ENCODE assay signal across 8 mouse cellular contexts in the genomic region with DNA sequence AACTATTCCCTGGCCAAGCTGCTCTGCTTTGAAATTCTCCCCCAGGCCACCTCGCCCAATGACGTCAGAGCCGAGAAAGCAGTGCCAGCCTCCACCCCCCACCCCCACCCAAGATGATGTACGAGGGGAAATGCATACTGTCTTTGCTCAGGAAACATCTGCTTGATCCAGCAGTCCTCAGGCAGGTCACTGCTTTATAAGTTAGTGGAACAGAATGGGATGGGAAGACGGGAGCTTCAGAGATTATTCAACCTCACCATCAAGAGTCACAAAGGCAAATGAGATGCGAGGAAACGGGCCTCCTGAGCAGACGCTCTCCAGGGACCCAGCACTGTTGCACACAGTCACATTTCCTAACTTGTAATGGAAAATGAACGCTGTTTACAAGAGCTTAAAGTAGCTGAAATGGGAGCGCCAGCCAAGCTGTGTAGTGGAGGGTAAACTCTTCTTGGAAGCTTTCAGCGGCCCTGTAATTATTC. TPM values are rescaled to one million over a fixed set of nuclear protein-coding genes. Genes with fewer than 3 reads are reported as not detected.
DNase-seq lines count a peak whose midpoint lies in the region; ATAC-seq and TF ChIP-seq lines count a peak whose summit lies in the region.

No protein-coding gene starts in this region.

- no peak for TF ChIP-seq CTCF in midbrain, postnatal 0 days (IDR thresholded peaks at IDR 0.05)

- H3K4me2 ChIP-seq in heart, embryonic 13.5 days, result peak overlapping the region; percentile 57
- no peak overlapping the region for H3K4me2 ChIP-seq in midbrain, postnatal 0 days (ENCODE audit: low read depth, low read length, poor library complexity, severe bottlenecking)

- no peaks in the 10 kb centered on the region for H3K27me3 ChIP-seq in heart, embryonic 13.5 days (replicated peaks)
- H3K27me3 ChIP-seq in midbrain, postnatal 0 days (ENCODE audit: insufficient read depth, low read length), result no peaks in the 10 kb centered on the region

- ATAC-seq in heart, embryonic 13.5 days (ENCODE audit: extremely low read depth, insufficient number of reproducible peaks, low FRiP score, low TSS enrichment), result no peak
- ATAC-seq in midbrain, postnatal 0 days (ENCODE audit: low FRiP score), result no peak
- ATAC-seq in inflammation-experienced regulatory T-cells, adult 6 months, result no peak

- H3K4me1 ChIP-seq in heart, embryonic 13.5 days, result peaks cover 20% of the 10 kb centered on the region
- H3K4me1 ChIP-seq in midbrain, postnatal 0 days (ENCODE audit: insufficient read depth, low read length), result peaks cover 9% of the 10 kb centered on the region; the same call in 1 of the 2 replicates

- WGBS in heart, embryonic 13.5 days, result 13% methylated on average over 11 of the region's 11 CpGs
- 18% methylated on average over 11 of the region's 11 CpGs for WGBS in midbrain, postnatal 0 days

- H3K27ac ChIP-seq in heart, embryonic 13.5 days (replicated peaks), result peak overlapping the region; percentile 30
- no peak overlapping the region for H3K27ac ChIP-seq in midbrain, postnatal 0 days (ENCODE audit: low read depth, low read length)

- H3K9ac ChIP-seq in heart, embryonic 13.5 days, result peak overlapping the region; percentile 26; the same call in 1 of the 2 replicates
- no peak overlapping the region for H3K9ac ChIP-seq in midbrain, postnatal 0 days (replicated peaks; ENCODE audit: low read length, poor library complexity, severe bottlenecking)

- H3K9me3 ChIP-seq in heart, embryonic 13.5 days, result no peaks in the 10 kb centered on the region
- no peaks in the 10 kb centered on the region for H3K9me3 ChIP-seq in midbrain, postnatal 0 days (ENCODE audit: low read length)

- peak overlapping the region; percentile 3; the same call in 1 of the 2 replicates for H3K4me3 ChIP-seq in heart, embryonic 13.5 days
- H3K4me3 ChIP-seq in midbrain, postnatal 0 days (ENCODE audit: low read depth, low read length), result no peak overlapping the region

- DNase-seq in adrenal gland, postnatal 10 days, result peak; percentile 60
- peak; percentile 31 for DNase-seq in embryo, embryonic 9.5 days (ENCODE audit: extremely low spot score)
- DNase-seq in kidney, postnatal 14 days, result peak; percentile 68
- DNase-seq in midbrain, postnatal 0 days (ENCODE audit: low spot score), result peak; percentile 15
- no peak for DNase-seq in natural killer cell, adult 2 months (ENCODE audit: low spot score in 2 of 2)
- no peak for DNase-seq in frontal cortex, postnatal 14 days (ENCODE audit: low spot score in 2 of 2)

- peaks cover 1% of the 10 kb centered on the region; the same call in 1 of the 2 replicates for H3K36me3 ChIP-seq in heart, embryonic 13.5 days
- H3K36me3 ChIP-seq in midbrain, postnatal 0 days (ENCODE audit: insufficient read depth, low read length), result no peaks in the 10 kb centered on the region

RNA-seq across cellular contexts. Expression of gene Pctp, which starts 24.3 kb away (rescaled TPM):
- total RNA-seq in adrenal gland, postnatal 10 days (2021), result 10 to 100 TPM; 11.7 to 11.9 TPM
- 11.3 and 12.9 TPM in 2 replicates for polyA plus RNA-seq in heart, embryonic 13.5 days (2015; fragmentation: Nextera tagmentation; extraction: Ambion mirVana)
- total RNA-seq in midbrain, postnatal 0 days (2014; rRNA removed), result 0.60 and 0.66 TPM in 2 replicates
- polyA plus RNA-seq in midbrain, postnatal 0 days (2015; fragmentation: Nextera tagmentation; extraction: Ambion mirVana), result 0.85 and 0.88 TPM in 2 replicates
- polyA plus RNA-seq in inflammation-experienced regulatory T-cells, adult 6 months (2017; shearing (Covaris generic)), result 1 to 10 TPM; 6.8 to 8.6 (median 7.5) TPM

RNA-seq across cellular contexts. Expression of gene Tmem100, which starts 51.8 kb away (rescaled TPM):
- 1 to 10 TPM; 7.8 to 9.5 TPM for total RNA-seq in adrenal gland, postnatal 10 days (2021)
- 11.4 and 12.3 TPM in 2 replicates for polyA plus RNA-seq in heart, embryonic 13.5 days (2015; fragmentation: Nextera tagmentation; extraction: Ambion mirVana)
- total RNA-seq in midbrain, postnatal 0 days (2014; rRNA removed), result 7.1 and 9.6 TPM in 2 replicates
- polyA plus RNA-seq in midbrain, postnatal 0 days (2015; fragmentation: Nextera tagmentation; extraction: Ambion mirVana), result 12.5 and 15.0 TPM in 2 replicates
- polyA plus RNA-seq in inflammation-experienced regulatory T-cells, adult 6 months (2017; shearing (Covaris generic)), result not detected

Comparison
In these comparisons a context has a peak if more than half of its experiments do, and no peak if none do; other contexts are left out.
1. DNase-seq: peak in adrenal gland, postnatal 10 days (single experiment), embryo, embryonic 9.5 days (single experiment), kidney, postnatal 14 days (single experiment) and midbrain, postnatal 0 days (single experiment); none in natural killer cell, adult 2 months (0 of 2) and frontal cortex, postnatal 14 days (0 of 2).
2. RNA of gene Tmem100, which starts 51.8 kb away (polyA plus RNA-seq): 12.5 to 15.0 TPM in midbrain, postnatal 0 days and 11.4 to 12.3 TPM in heart, embryonic 13.5 days; not detected in inflammation-experienced regulatory T-cells, adult 6 months; every median in the first group is over 10 times any median in the second.